Mouse (Mus musculus) kidney, adult 2 months (tissue): ENCODE results near the gene Lrrc51. TPM values are rescaled to one million over a fixed set of nuclear protein-coding genes. Genes with fewer than 3 reads are reported as not detected.
"Not testable (repeated sequence)": the region's sequence is repeated elsewhere in the genome, so short reads cannot be mapped to it uniquely, and the experiment has no call there.

ENCODE experiments used
- DNase-seq: peaks from one replicate; pipeline ENCODE4 v3.0.0; 2021
- H3K27ac ChIP-seq: fragments of 200-500 bp; 2 replicates; pipeline ENCODE4 v1.5.1; 2012; ENCODE audit warnings: low read depth, low read length, control low read depth, inconsistent platforms; ENCODE audit not compliant: insufficient read depth
- H3K27me3 ChIP-seq: fragments of 200-500 bp; replicated peaks from 2 replicates; pipeline ENCODE4 v1.6.1; 2012; ENCODE audit warnings: mild to moderate bottlenecking, moderate library complexity, low read length, inconsistent platforms; ENCODE audit not compliant: control insufficient read depth, insufficient read depth
- H3K36me3 ChIP-seq: fragments of 200-500 bp; 2 replicates; pipeline ENCODE4 v1.6.1; 2012; ENCODE audit warnings: mild to moderate bottlenecking, moderate library complexity, low read length, inconsistent platforms; ENCODE audit not compliant: control insufficient read depth, insufficient read depth
- H3K4me1 ChIP-seq: fragments of 200-500 bp; 2 replicates; pipeline ENCODE4 v1.6.1; 2011; ENCODE audit warnings: low read length; ENCODE audit not compliant: control insufficient read depth, insufficient read depth
- H3K4me3 ChIP-seq: fragments of 200-500 bp; 2 replicates; pipeline ENCODE4 v1.5.1; 2011; ENCODE audit warnings: mild to moderate bottlenecking, low read depth, low read length, control low read depth; ENCODE audit not compliant: insufficient read depth
- CTCF ChIP-seq: fragments of 200-500 bp; conservative IDR thresholded peaks from 2 replicates; pipeline ENCODE4 v1.5.1; 2011; ENCODE audit warnings: low read depth, mild to moderate bottlenecking, control low read depth, low read length, moderate library complexity, mixed read lengths; ENCODE audit not compliant: insufficient read depth, insufficient read length
- POLR2A ChIP-seq: fragments of 200-500 bp; IDR thresholded peaks from one replicate; pipeline ENCODE4 v1.6.1; 2011; ENCODE audit warnings: low read depth, low read length, control low read depth
- WGBS: fragments of 180-500 bp; shearing (Covaris S2); methylation state at CpG from one replicate; pipeline ENCODE4 v1.1.7; 2018; 5-methylcytosine and 5-hydroxymethylcytosine counted together
- polyA plus RNA-seq: library from polyadenylated mRNA; depleted of rRNA; stranded (reverse); fragments of >200 nt; gene quantifications from 2 replicates; pipeline ENCODE4 v1.2.3, GENCODE M21; 2012

The Lrrc51 gene
- polyA plus RNA-seq, 1 experiment = 19.6 TPM

- Histone ChIP-seq H3K4me3 (no peak overlapping the region), H3K27ac (no peak overlapping the region), H3K27me3 (no peaks in the 10 kb centered on the region), H3K36me3 (no peaks in the 10 kb centered on the region), H3K4me1 (peaks cover 7% of the 10 kb centered on the region; the same call in 1 of the 2 replicates)
- TF ChIP-seq POLR2A (no peak), CTCF (no peak)
- 49% methylated on average over 2 of the region's 2 CpGs for WGBS
- DNase-seq = peak; percentile 36
Measured at GRCm38 (mm10) chr7:101938348-101938747, 4.7 kb upstream of the Lrrc51 start.

GRCm38 (mm10) chr7:101937569-101937968, 3.9 kb upstream of the Lrrc51 start:
- Histone ChIP-seq H3K27ac (no peak overlapping the region), H3K4me1 (peaks cover 7% of the 10 kb centered on the region; the same call in 1 of the 2 replicates), H3K4me3 (no peak overlapping the region), H3K36me3 (no peaks in the 10 kb centered on the region), H3K27me3 (no peaks in the 10 kb centered on the region)
- WGBS = 89% methylated on average over 4 of the region's 4 CpGs
- DNase-seq = peak; percentile 32
- TF ChIP-seq CTCF = no peak
- no peak for TF ChIP-seq POLR2A

- Histone ChIP-seq H3K27ac (no peak overlapping the region), H3K36me3 (no peaks in the 10 kb centered on the region), H3K4me1 (peaks cover 7% of the 10 kb centered on the region; the same call in 1 of the 2 replicates), H3K4me3 (no peak overlapping the region), H3K27me3 (no peaks in the 10 kb centered on the region)
- 96% methylated on average over 4 of the region's 4 CpGs for WGBS
- DNase-seq = no peak
- no peak for TF ChIP-seq POLR2A
- no peak for TF ChIP-seq CTCF
Measured at GRCm38 (mm10) chr7:101936996-101937395, 3.3 kb upstream of the Lrrc51 start.

- no peaks in the 10 kb centered on the region for H3K27me3 ChIP-seq
Measured at GRCm38 (mm10) chr7:101935957-101936356, 2.3 kb upstream of the Lrrc51 start.

GRCm38 (mm10) chr7:101933300-101933699, 395 bp downstream of the Lrrc51 start:
- H3K27me3 ChIP-seq = no peaks in the 10 kb centered on the region
- DNase-seq = no peak
- H3K36me3 ChIP-seq = no peaks in the 10 kb centered on the region
- H3K27ac ChIP-seq = peak overlapping the region; percentile 28; the same call in 1 of the 2 replicates
- H3K4me3 ChIP-seq = peak overlapping the region; percentile 67
- no peak for TF ChIP-seq CTCF
- TF ChIP-seq POLR2A = no peak
- H3K4me1 ChIP-seq = no peaks in the 10 kb centered on the region; the same call in 1 of the 2 replicates
- WGBS = 3% methylated on average over 15 of the region's 15 CpGs

More at GRCm38 (mm10) chr7:101935957-101936356, 2.3 kb upstream of the Lrrc51 start:
- DNase-seq = no peak
- peaks cover 7% of the 10 kb centered on the region; the same call in 1 of the 2 replicates for H3K4me1 ChIP-seq
- whole genome bisulfite sequencing = 94% methylated on average over 4 of the region's 4 CpGs
- no peak overlapping the region for H3K27ac ChIP-seq
- TF ChIP-seq POLR2A (no peak), CTCF (no peak)
- no peak overlapping the region for H3K4me3 ChIP-seq
- H3K36me3 ChIP-seq = no peaks in the 10 kb centered on the region

- Histone ChIP-seq H3K4me3 (no peak overlapping the region), H3K4me1 (no peaks in the 10 kb centered on the region; the same call in 1 of the 2 replicates), H3K27me3 (no peaks in the 10 kb centered on the region), H3K27ac (no peak overlapping the region), H3K36me3 (no peaks in the 10 kb centered on the region)
- TF ChIP-seq POLR2A (no peak), CTCF (no peak)
- 42% methylated on average over 1 of the region's 1 CpGs for WGBS
- DNase-seq = no peak
Measured at GRCm38 (mm10) chr7:101932551-101932950, 1.1 kb downstream of the Lrrc51 start.

- no peaks in the 10 kb centered on the region for H3K36me3 ChIP-seq
- no peak for DNase-seq
- no peak for TF ChIP-seq POLR2A
- no peak for TF ChIP-seq CTCF
- WGBS = 61% methylated on average over 3 of the region's 3 CpGs
- no peaks in the 10 kb centered on the region for H3K4me1 ChIP-seq
- H3K4me3 ChIP-seq = no peak overlapping the region
- no peak overlapping the region for H3K27ac ChIP-seq
- H3K27me3 ChIP-seq = no peaks in the 10 kb centered on the region
Measured at GRCm38 (mm10) chr7:101928093-101928492, 5.6 kb downstream of the Lrrc51 start.

GRCm38 (mm10) chr7:101925892-101926291, 7.8 kb downstream of the Lrrc51 start:
- not testable (repeated sequence) for H3K4me1 ChIP-seq, H3K27ac ChIP-seq, H3K36me3 ChIP-seq, DNase-seq, H3K27me3 ChIP-seq, H3K4me3 ChIP-seq
